Mouse (Mus musculus): Measurements from ENCODE around the gene Olfr819. TPM values are rescaled to one million over a fixed set of nuclear protein-coding genes. Genes with fewer than 3 reads are reported as not detected.
"Not testable (repeated sequence)": the region's sequence is repeated elsewhere in the genome, so short reads cannot be mapped to it uniquely, and the experiment has no call there.

Olfr819 gene
- total RNA-seq (2021) = not detected
- long read RNA-seq, experiment 1 = 0 reads
- long read RNA-seq, experiment 2 = 0 reads

DNA sequence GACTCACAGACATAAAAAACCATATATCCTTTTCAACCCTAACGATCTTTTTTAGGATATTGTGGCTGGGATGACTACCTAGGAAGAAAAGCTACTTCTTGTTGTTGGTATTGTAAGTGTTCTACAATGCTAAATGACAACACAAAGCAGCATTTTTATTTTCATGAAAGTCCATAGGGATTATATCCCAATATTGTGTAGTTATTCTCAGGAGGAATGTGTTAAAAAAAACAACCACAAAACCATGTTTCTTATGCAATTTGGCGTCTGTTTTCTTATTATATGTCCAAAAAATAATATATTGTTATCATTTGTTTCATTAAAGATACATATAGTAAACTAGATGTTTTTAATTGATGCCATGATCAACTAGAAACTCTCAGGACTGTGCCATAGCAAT is at the start of gene Olfr819:
TSS of gene Olfr819 (minus strand) at position 101 of the 400 bp plus-strand sequence.
- intact Hi-C loops (cut with DNase I; ENCODE audit: low total_unique reads); DNase-seq: not testable (repeated sequence)

DNA sequence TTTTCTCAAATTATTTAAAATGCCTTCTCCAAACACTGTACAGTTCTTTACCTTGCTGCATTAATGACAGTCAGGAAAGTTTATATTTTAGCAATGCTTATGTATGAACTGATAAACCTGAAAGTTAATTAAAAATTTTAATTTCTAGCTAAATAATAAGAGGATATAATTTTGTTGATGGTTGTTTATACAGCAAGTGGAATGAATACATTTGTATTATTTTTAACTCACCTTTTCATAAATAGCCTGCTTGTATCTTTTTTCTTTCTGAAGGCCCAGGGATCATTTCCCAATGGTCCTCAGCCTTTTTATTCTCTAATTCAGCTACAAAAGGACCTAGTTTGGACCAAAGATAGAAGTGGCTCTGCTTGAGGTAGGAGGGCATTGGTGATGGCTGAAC is 45.3 kb upstream of the Olfr819 start, which contains the start of gene Olfr820:
TSS of gene Olfr820 (plus strand) at position 301 of the 400 bp plus-strand sequence.
- no peak for DNase-seq
- intact Hi-C loops (cut with DNase I; ENCODE audit: low total_unique reads) = no loop called here

DNA sequence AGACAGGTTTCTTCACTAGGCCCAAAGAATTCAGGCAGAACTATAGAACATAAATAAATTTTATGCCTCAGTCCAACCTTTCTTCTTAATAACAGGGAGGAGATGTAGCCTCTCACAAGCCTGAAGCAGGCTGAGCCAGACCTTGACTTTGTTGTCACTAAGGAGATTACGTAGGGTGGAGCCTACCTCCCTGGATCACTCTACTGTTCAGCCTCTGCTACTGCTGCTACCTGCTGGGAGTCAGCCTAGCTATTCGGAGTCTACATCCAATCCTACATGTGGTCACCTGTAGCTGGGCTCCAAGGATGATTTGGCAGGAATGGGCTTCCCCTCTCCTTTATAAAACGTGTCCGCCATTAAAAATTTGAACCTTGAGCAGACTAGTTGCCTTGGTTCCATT is 38.3 kb upstream of the Olfr819 start:
- intact Hi-C loops (cut with DNase I; ENCODE audit: low total_unique reads); DNase-seq: not testable (repeated sequence)

GRCm38 (mm10) chr10:130004104-130004503 is 37.0 kb upstream of the Olfr819 start:
- intact Hi-C loops (cut with DNase I; ENCODE audit: low total_unique reads); DNase-seq: not testable (repeated sequence)

GRCm38 (mm10) chr10:129984962-129985361 is 17.9 kb upstream of the Olfr819 start, which contains the start of gene Gm10310:
Gene Gm10310, minus strand, starts transcription at chr10:129985062.
- intact Hi-C loops (cut with DNase I; ENCODE audit: low total_unique reads); DNase-seq: not testable (repeated sequence)

- DNase-seq; intact Hi-C loops (cut with DNase I; ENCODE audit: low total_unique reads): not testable (repeated sequence)
Measured at GRCm38 (mm10) chr10:129981867-129982266, 14.8 kb upstream of the Olfr819 start.

DNA sequence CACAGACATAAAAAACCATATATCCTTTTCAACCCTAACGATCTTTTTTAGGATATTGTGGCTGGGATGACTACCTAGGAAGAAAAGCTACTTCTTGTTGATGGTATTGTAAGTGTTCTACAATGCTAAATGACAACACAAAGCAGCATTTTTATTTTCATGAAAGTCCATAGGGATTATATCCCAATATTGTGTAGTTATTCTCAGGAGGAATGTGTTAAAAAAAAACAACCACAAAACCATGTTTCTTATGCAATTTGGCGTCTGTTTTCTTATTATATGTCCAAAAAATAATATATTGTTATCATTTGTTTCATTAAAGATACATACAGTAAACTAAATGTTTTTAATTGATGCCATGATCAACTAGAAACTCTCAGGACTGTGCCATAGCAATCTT is 9.0 kb upstream of the Olfr819 start, which contains the start of gene Olfr247:
TSS of gene Olfr247 (minus strand) at position 101 of the 400 bp plus-strand sequence.
- DNase-seq; intact Hi-C loops (cut with DNase I; ENCODE audit: low total_unique reads): not testable (repeated sequence)

DNA sequence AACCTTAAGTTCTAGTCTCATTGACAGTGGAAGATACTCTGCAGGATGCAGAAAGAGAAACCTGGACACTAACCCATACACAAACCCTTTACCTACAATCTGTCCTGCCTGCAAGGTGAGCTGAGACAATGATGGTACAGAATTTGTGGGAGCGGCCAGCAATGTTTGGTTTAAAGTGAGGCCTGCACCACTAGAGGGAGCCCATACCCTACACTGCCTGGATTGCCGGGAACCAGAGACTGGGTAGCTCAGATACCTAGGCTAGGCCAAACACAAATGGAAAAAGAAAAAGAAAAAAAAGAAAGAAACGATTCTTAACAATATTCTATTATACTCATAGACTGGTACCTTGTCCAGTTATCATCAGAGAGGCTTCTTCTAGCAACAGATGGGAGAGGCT is 5.9 kb upstream of the Olfr819 start:
- DNase-seq; intact Hi-C loops (cut with DNase I; ENCODE audit: low total_unique reads): not testable (repeated sequence)

GRCm38 (mm10) chr10:129966232-129966631 is 834 bp downstream of the Olfr819 start:
- DNase-seq; intact Hi-C loops (cut with DNase I; ENCODE audit: low total_unique reads): not testable (repeated sequence)

DNA sequence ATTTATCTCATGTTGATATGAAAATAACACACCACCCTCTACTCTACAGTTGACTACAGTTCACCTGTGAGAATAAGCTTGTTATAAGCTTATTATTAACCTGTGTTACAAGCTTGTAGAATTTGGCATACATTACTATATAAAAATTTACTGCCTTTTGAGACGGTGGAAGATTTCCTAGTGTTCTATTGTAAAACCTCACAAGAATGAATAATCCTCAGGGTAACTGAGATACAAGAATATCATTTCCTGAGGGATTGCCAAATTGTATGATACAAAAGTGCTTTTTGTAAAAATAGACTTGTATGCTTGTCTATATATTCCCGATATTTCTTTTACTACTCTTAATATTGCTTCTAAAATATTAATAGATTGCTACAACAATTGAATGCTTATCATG is 18.1 kb downstream of the Olfr819 start, which contains the start of gene Olfr818:
TSS of gene Olfr818 (minus strand) at position 101 of the 400 bp plus-strand sequence.
- intact Hi-C loops (cut with DNase I; ENCODE audit: low total_unique reads) = no loop called here
- DNase-seq = no peak

GRCm38 (mm10) chr10:129915497-129915896 is 51.6 kb downstream of the Olfr819 start, which contains the start of gene Olfr816:
Gene Olfr816, minus strand, starts transcription at chr10:129915597.
- no peak for DNase-seq
- intact Hi-C loops (cut with DNase I; ENCODE audit: low total_unique reads) = no loop called here

Other genes with a start within 250 kb of the Olfr819 start
- gene Olfr805, start 237.9 kb downstream of the Olfr819 start, total RNA-seq (2021) = not detected
- not detected for gene Olfr806, start 225.3 kb downstream of the Olfr819 start, total RNA-seq (2021)
- gene Olfr807, start 209.5 kb downstream of the Olfr819 start, total RNA-seq (2021) = not detected
- not detected for gene Olfr808, start 201.8 kb downstream of the Olfr819 start, total RNA-seq (2021)
- not detected for gene Olfr809, start 192.6 kb downstream of the Olfr819 start, total RNA-seq (2021)
- not detected for gene Olfr810, start 172.3 kb downstream of the Olfr819 start, total RNA-seq (2021)
- not detected for gene Olfr811, start 162.9 kb downstream of the Olfr819 start, total RNA-seq (2021)
- gene Olfr812, start 121.2 kb downstream of the Olfr819 start, total RNA-seq (2021) = not detected
- not detected for gene Olfr813, start 111.9 kb downstream of the Olfr819 start, total RNA-seq (2021)
- not detected for gene Olfr814, start 87.4 kb downstream of the Olfr819 start, total RNA-seq (2021)
- not detected for gene Olfr815, start 61.4 kb downstream of the Olfr819 start, total RNA-seq (2021)
- not detected for gene Olfr816, start 51.7 kb downstream of the Olfr819 start, total RNA-seq (2021)
- gene Olfr818, start 18.2 kb downstream of the Olfr819 start, total RNA-seq (2021) = not detected
- gene Olfr247, start 8.9 kb upstream of the Olfr819 start, total RNA-seq (2021) = not detected
- gene Gm10310, start 17.8 kb upstream of the Olfr819 start, total RNA-seq (2021) = not detected
- gene Olfr820, start 45.4 kb upstream of the Olfr819 start, total RNA-seq (2021) = not detected
- not detected for gene Olfr821, start 63.1 kb upstream of the Olfr819 start, total RNA-seq (2021)
- gene Olfr822, start 103.9 kb upstream of the Olfr819 start, total RNA-seq (2021) = not detected
- not detected for gene Olfr823, start 148.1 kb upstream of the Olfr819 start, total RNA-seq (2021)
- gene Olfr824, start 162.7 kb upstream of the Olfr819 start, total RNA-seq (2021) = not detected
- not detected for gene Olfr825, start 199.5 kb upstream of the Olfr819 start, total RNA-seq (2021)
- not detected for gene Olfr826, start 216.9 kb upstream of the Olfr819 start, total RNA-seq (2021)
- not detected for gene Olfr827, start 247.1 kb upstream of the Olfr819 start, total RNA-seq (2021)